Mouse (Mus musculus): ENCODE data around the gene Ppp1r9a. TPM values are rescaled to one million over a fixed set of nuclear protein-coding genes. Genes with fewer than 3 reads are reported as not detected.

Ppp1r9a gene
- polyA plus RNA-seq, 1 experiment: 8.9 TPM

GRCm38 (mm10) chr6:5081099-5081498 lies 178.4 kb downstream of the Ppp1r9a start:
- no peaks in the 10 kb centered on the region for H3K4me1 ChIP-seq (ENCODE audit: control insufficient read depth, insufficient read depth, insufficient read length, low read length)
- no peak overlapping the region for H3K4me3 ChIP-seq (ENCODE audit: insufficient read depth, low read depth, low read length)
- H3K27ac ChIP-seq (replicated peaks; ENCODE audit: low read depth, low read length): no peak overlapping the region

- H3K4me3 ChIP-seq (ENCODE audit: insufficient read depth, low read depth, low read length): no peak overlapping the region
- no peaks in the 10 kb centered on the region for H3K4me1 ChIP-seq (ENCODE audit: control insufficient read depth, insufficient read depth, insufficient read length, low read length)
- no peak overlapping the region for H3K27ac ChIP-seq (replicated peaks; ENCODE audit: low read depth, low read length)
These were observed 179.4 kb downstream of the Ppp1r9a start for GRCm38 (mm10) chr6:5082144-5082543.

- Histone ChIP-seq H3K4me1 (ENCODE audit: control insufficient read depth, insufficient read depth, insufficient read length, low read length) (no peaks in the 10 kb centered on the region), H3K27ac (replicated peaks; ENCODE audit: low read depth, low read length) (no peak overlapping the region), H3K4me3 (ENCODE audit: insufficient read depth, low read depth, low read length) (no peak overlapping the region)
These were observed 180.0 kb downstream of the Ppp1r9a start for GRCm38 (mm10) chr6:5082740-5083139.

- Histone ChIP-seq H3K4me1 (ENCODE audit: control insufficient read depth, insufficient read depth, insufficient read length, low read length) (no peaks in the 10 kb centered on the region), H3K4me3 (ENCODE audit: insufficient read depth, low read depth, low read length) (no peak overlapping the region), H3K27ac (replicated peaks; ENCODE audit: low read depth, low read length) (no peak overlapping the region)
These were observed 181.2 kb downstream of the Ppp1r9a start for GRCm38 (mm10) chr6:5083957-5084356.

- H3K4me1 ChIP-seq (ENCODE audit: control insufficient read depth, insufficient read depth, insufficient read length, low read length): peaks cover 6% of the 10 kb centered on the region; the same call in 1 of the 2 replicates
- no peak overlapping the region for H3K27ac ChIP-seq (replicated peaks; ENCODE audit: low read depth, low read length)
- no peak overlapping the region for H3K4me3 ChIP-seq (ENCODE audit: insufficient read depth, low read depth, low read length)
These were observed 189.2 kb downstream of the Ppp1r9a start for GRCm38 (mm10) chr6:5091873-5092272.

GRCm38 (mm10) chr6:5092795-5093194 lies 190.1 kb downstream of the Ppp1r9a start:
- peak overlapping the region; percentile 77 for H3K27ac ChIP-seq (replicated peaks; ENCODE audit: low read depth, low read length)
- H3K4me1 ChIP-seq (ENCODE audit: control insufficient read depth, insufficient read depth, insufficient read length, low read length): peaks cover 6% of the 10 kb centered on the region; the same call in 1 of the 2 replicates
- H3K4me3 ChIP-seq (ENCODE audit: insufficient read depth, low read depth, low read length): no peak overlapping the region

GRCm38 (mm10) chr6:5093516-5093915 lies 190.8 kb downstream of the Ppp1r9a start:
- peak overlapping the region; percentile 77 for H3K27ac ChIP-seq (replicated peaks; ENCODE audit: low read depth, low read length)
- peaks cover 6% of the 10 kb centered on the region; the same call in 1 of the 2 replicates for H3K4me1 ChIP-seq (ENCODE audit: control insufficient read depth, insufficient read depth, insufficient read length, low read length)
- H3K4me3 ChIP-seq (ENCODE audit: insufficient read depth, low read depth, low read length): no peak overlapping the region

GRCm38 (mm10) chr6:5095365-5095973 lies 192.8 kb downstream of the Ppp1r9a start:
- Histone ChIP-seq H3K27ac (replicated peaks; ENCODE audit: low read depth, low read length) (no peak overlapping the region), H3K4me1 (ENCODE audit: control insufficient read depth, insufficient read depth, insufficient read length, low read length) (peaks cover 6% of the 10 kb centered on the region; the same call in 1 of the 2 replicates), H3K4me3 (ENCODE audit: insufficient read depth, low read depth, low read length) (no peak overlapping the region)

GRCm38 (mm10) chr6:5097309-5097708 lies 194.6 kb downstream of the Ppp1r9a start:
- Histone ChIP-seq H3K4me3 (ENCODE audit: insufficient read depth, low read depth, low read length) (no peak overlapping the region), H3K27ac (replicated peaks; ENCODE audit: low read depth, low read length) (no peak overlapping the region), H3K4me1 (ENCODE audit: control insufficient read depth, insufficient read depth, insufficient read length, low read length) (peaks cover 6% of the 10 kb centered on the region; the same call in 1 of the 2 replicates)

GRCm38 (mm10) chr6:5099282-5099681 lies 196.6 kb downstream of the Ppp1r9a start:
- H3K27ac ChIP-seq (replicated peaks; ENCODE audit: low read depth, low read length): no peak overlapping the region
- no peak overlapping the region for H3K4me3 ChIP-seq (ENCODE audit: insufficient read depth, low read depth, low read length)
- no peaks in the 10 kb centered on the region for H3K4me1 ChIP-seq (ENCODE audit: control insufficient read depth, insufficient read depth, insufficient read length, low read length)

- Histone ChIP-seq H3K4me1 (ENCODE audit: control insufficient read depth, insufficient read depth, insufficient read length, low read length) (no peaks in the 10 kb centered on the region), H3K27ac (replicated peaks; ENCODE audit: low read depth, low read length) (no peak overlapping the region), H3K4me3 (ENCODE audit: insufficient read depth, low read depth, low read length) (no peak overlapping the region)
These were observed 197.1 kb downstream of the Ppp1r9a start for GRCm38 (mm10) chr6:5099842-5100241.

GRCm38 (mm10) chr6:5100347-5100746 lies 197.6 kb downstream of the Ppp1r9a start:
- Histone ChIP-seq H3K4me3 (ENCODE audit: insufficient read depth, low read depth, low read length) (no peak overlapping the region), H3K4me1 (ENCODE audit: control insufficient read depth, insufficient read depth, insufficient read length, low read length) (no peaks in the 10 kb centered on the region), H3K27ac (replicated peaks; ENCODE audit: low read depth, low read length) (no peak overlapping the region)

GRCm38 (mm10) chr6:5102741-5103140 lies 200.0 kb downstream of the Ppp1r9a start:
- H3K4me1 ChIP-seq (ENCODE audit: control insufficient read depth, insufficient read depth, insufficient read length, low read length): no peaks in the 10 kb centered on the region
- no peak overlapping the region for H3K27ac ChIP-seq (replicated peaks; ENCODE audit: low read depth, low read length)
- H3K4me3 ChIP-seq (ENCODE audit: insufficient read depth, low read depth, low read length): no peak overlapping the region

- H3K4me1 ChIP-seq (ENCODE audit: control insufficient read depth, insufficient read depth, insufficient read length, low read length): no peaks in the 10 kb centered on the region
- no peak overlapping the region for H3K27ac ChIP-seq (replicated peaks; ENCODE audit: low read depth, low read length)
- H3K4me3 ChIP-seq (ENCODE audit: insufficient read depth, low read depth, low read length): no peak overlapping the region
These were observed 201.1 kb downstream of the Ppp1r9a start for GRCm38 (mm10) chr6:5103769-5104168.

GRCm38 (mm10) chr6:5104238-5104637 lies 201.5 kb downstream of the Ppp1r9a start:
- Histone ChIP-seq H3K4me3 (ENCODE audit: insufficient read depth, low read depth, low read length) (no peak overlapping the region), H3K4me1 (ENCODE audit: control insufficient read depth, insufficient read depth, insufficient read length, low read length) (no peaks in the 10 kb centered on the region), H3K27ac (replicated peaks; ENCODE audit: low read depth, low read length) (no peak overlapping the region)

GRCm38 (mm10) chr6:5108494-5108893 lies 205.8 kb downstream of the Ppp1r9a start:
- H3K27ac ChIP-seq (replicated peaks; ENCODE audit: low read depth, low read length): no peak overlapping the region
- no peak overlapping the region for H3K4me3 ChIP-seq (ENCODE audit: insufficient read depth, low read depth, low read length)
- no peaks in the 10 kb centered on the region for H3K4me1 ChIP-seq (ENCODE audit: control insufficient read depth, insufficient read depth, insufficient read length, low read length)

Data from brown adipose tissue, adult 24 weeks (tissue).